Mouse (Mus musculus) urinary bladder, adult 18-20 months (tissue): Measurements from ENCODE around the gene Notch2.

Source experiments
- DNase-seq, 2 experiments: peaks; one replicate each; pipeline ENCODE4 v3.0.0; 2022; ENCODE audit warnings: low spot score in 2 of 2, mixed read lengths in 2 of 2

The Notch2 gene

GRCm38 (mm10) chr3:98013401-98014281, at the start of gene Notch2:
TSS of gene Notch2 (plus strand) at chr3:98013527.
- DNase-seq = peak; percentile 90 to 95

- DNase-seq = no peak
Measured at GRCm38 (mm10) chr3:97964878-97965353, 48.4 kb upstream of the Notch2 start.

- DNase-seq = no peak
Measured at GRCm38 (mm10) chr3:97967627-97968026, 45.7 kb upstream of the Notch2 start.

- DNase-seq = no peak
Measured at GRCm38 (mm10) chr3:97968191-97968590, 45.1 kb upstream of the Notch2 start.

GRCm38 (mm10) chr3:97969019-97969418, 44.3 kb upstream of the Notch2 start:
- no peak for DNase-seq

GRCm38 (mm10) chr3:97971117-97971516, 42.2 kb upstream of the Notch2 start:
- DNase-seq = no peak

- DNase-seq = no peak
Measured at GRCm38 (mm10) chr3:97972200-97972599, 41.1 kb upstream of the Notch2 start.

- DNase-seq = no peak
Measured at GRCm38 (mm10) chr3:97972707-97973106, 40.6 kb upstream of the Notch2 start.

GRCm38 (mm10) chr3:97973306-97973705, 40.0 kb upstream of the Notch2 start:
- no peak for DNase-seq

- DNase-seq = no peak
Measured at GRCm38 (mm10) chr3:97974197-97974770, 39.0 kb upstream of the Notch2 start.

GRCm38 (mm10) chr3:97976706-97977105, 36.6 kb upstream of the Notch2 start:
- no peak for DNase-seq

- DNase-seq = no peak
Measured at GRCm38 (mm10) chr3:97978710-97979109, 34.6 kb upstream of the Notch2 start.

- no peak for DNase-seq
Measured at GRCm38 (mm10) chr3:97980683-97981327, 32.5 kb upstream of the Notch2 start.

GRCm38 (mm10) chr3:97981376-97981906, 31.9 kb upstream of the Notch2 start:
- DNase-seq = no peak

- no peak for DNase-seq
Measured at GRCm38 (mm10) chr3:97984870-97985506, 28.3 kb upstream of the Notch2 start.

GRCm38 (mm10) chr3:97985691-97986090, 27.6 kb upstream of the Notch2 start:
- no peak for DNase-seq

- DNase-seq = no peak
Measured at GRCm38 (mm10) chr3:97987153-97987552, 26.2 kb upstream of the Notch2 start.

GRCm38 (mm10) chr3:97988756-97989155, 24.6 kb upstream of the Notch2 start:
- no peak for DNase-seq

- no peak for DNase-seq
Measured at GRCm38 (mm10) chr3:97990576-97990975, 22.8 kb upstream of the Notch2 start.

- no peak for DNase-seq
Measured at GRCm38 (mm10) chr3:97992289-97992688, 21.0 kb upstream of the Notch2 start.

- DNase-seq = no peak
Measured at GRCm38 (mm10) chr3:97993196-97993595, 20.1 kb upstream of the Notch2 start.
